Mouse (Mus musculus) monocyte, adult 5-6 weeks (primary cell): ENCODE data around the gene Nat8f1. TPM values are rescaled to one million over a fixed set of nuclear protein-coding genes. Genes with fewer than 3 reads are reported as not detected.
"Not testable (repeated sequence)": the region's sequence is repeated elsewhere in the genome, so short reads cannot be mapped to it uniquely, and the experiment has no call there.

Source experiments
- ATAC-seq: fragments of 153-309, 156-312 bp; replicated peaks from 2 replicates; pipeline ENCODE4 v1.8.0; 2017; ENCODE audit warnings: mild to moderate bottlenecking; ENCODE audit not compliant: low TSS enrichment, insufficient number of reproducible peaks, severe bottlenecking, poor library complexity, low FRiP score
- total RNA-seq: library from RNA; stranded (forward); fragments of 200-1000, 200-491, 200-594 nt; gene quantifications from 3 replicates; pipeline ENCODE4 v1.2.3, GENCODE M21; 2017

Gene Nat8f1
- 2.8 to 8.0 TPM (median 3.5 TPM) in 3 replicates for total RNA-seq

GRCm38 (mm10) chr6:85915539-85916513 is at the start of gene Nat8f1:
Nat8f1 (minus strand) TSS chr6:85915687.
- ATAC-seq: peak; percentile 82

DNA sequence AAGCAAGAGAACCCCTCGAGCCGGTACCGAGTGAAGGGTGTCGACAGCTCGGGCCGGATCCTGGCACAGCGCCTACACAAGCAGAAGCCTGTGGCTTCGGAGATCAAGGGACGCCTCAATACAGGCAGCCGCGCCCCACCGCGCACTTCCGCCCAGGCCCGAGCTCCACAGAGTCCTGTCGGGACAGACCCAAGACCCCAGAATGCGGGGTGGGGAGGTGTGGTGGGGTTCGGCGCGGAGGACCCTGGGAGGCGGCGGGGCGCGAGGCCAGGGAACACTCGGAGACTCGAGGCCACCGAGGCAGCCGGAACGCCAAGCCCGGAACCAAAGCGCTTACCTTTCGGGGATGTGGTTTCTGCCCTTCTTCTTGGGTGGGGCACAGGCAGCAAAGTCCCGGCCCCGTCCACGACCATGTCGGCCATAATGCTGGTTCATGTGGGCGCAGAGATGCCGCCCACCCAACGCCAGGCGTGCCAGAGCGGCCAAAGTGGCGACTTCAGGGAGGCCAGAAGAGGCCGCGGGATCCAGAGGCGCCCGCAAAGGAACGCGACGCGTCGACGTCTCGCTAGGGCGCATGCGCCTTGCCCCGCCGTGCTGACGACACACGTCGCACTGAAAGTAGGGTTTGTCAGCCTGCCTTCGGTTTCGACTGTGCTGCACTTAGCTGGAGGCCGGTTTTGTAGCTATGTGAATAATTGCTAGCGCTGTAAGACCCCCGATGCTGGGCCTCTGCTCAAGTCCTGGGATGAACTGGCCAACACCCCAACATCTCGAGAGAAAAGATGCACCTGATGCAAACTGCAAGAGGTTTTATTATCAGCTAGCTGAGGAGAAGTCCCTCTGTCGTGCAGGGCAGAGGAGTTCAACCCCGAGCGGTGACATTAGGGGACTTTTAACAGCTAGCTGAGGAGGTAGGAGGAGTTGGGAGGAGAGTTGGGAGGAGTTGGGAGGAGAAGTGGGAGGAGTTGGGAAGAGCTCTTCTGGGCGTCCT is 45.9 kb upstream of the Nat8f1 start, which contains the start of gene Dusp11:
TSS of gene Dusp11 (minus strand) at position 567 of the 991 bp plus-strand sequence.
- ATAC-seq: peak; percentile 88

GRCm38 (mm10) chr6:85957581-85957980 is 42.1 kb upstream of the Nat8f1 start:
- no peak for ATAC-seq

DNA sequence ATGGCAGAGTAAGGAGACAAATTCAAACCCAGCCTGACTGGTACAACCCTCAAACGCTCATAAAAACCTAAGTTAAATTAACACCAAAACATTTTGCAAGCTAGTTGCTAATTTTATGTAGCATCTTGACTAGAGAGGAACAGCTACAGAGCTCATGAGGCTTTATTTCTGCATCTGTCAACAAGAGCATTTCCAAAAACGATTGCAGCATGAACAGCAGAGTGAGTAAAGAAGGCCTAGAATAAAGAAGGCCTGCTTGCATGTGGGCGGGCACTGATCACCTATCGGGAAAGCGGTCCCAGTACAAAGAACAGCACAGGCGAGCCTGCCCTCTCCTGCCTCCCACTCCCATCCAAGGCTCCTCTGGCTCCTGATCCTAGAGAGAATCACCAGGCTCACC is 33.1 kb upstream of the Nat8f1 start:
- no peak for ATAC-seq

- no peak for ATAC-seq
Measured at GRCm38 (mm10) chr6:85942469-85942868, 27.0 kb upstream of the Nat8f1 start.

GRCm38 (mm10) chr6:85938701-85939100 is 23.2 kb upstream of the Nat8f1 start:
- ATAC-seq: no peak

- peak; percentile 83 for ATAC-seq
Measured at GRCm38 (mm10) chr6:85936508-85937465, 21.3 kb upstream of the Nat8f1 start.

GRCm38 (mm10) chr6:85935646-85936045 is 20.2 kb upstream of the Nat8f1 start:
- ATAC-seq: no peak

GRCm38 (mm10) chr6:85934047-85934446 is 18.6 kb upstream of the Nat8f1 start:
- ATAC-seq: no peak

GRCm38 (mm10) chr6:85929312-85929711 is 13.8 kb upstream of the Nat8f1 start:
- no peak for ATAC-seq

- ATAC-seq: no peak
Measured at GRCm38 (mm10) chr6:85927476-85928464, 12.3 kb upstream of the Nat8f1 start.

- no peak for ATAC-seq
Measured at GRCm38 (mm10) chr6:85926709-85927108, 11.2 kb upstream of the Nat8f1 start.

DNA sequence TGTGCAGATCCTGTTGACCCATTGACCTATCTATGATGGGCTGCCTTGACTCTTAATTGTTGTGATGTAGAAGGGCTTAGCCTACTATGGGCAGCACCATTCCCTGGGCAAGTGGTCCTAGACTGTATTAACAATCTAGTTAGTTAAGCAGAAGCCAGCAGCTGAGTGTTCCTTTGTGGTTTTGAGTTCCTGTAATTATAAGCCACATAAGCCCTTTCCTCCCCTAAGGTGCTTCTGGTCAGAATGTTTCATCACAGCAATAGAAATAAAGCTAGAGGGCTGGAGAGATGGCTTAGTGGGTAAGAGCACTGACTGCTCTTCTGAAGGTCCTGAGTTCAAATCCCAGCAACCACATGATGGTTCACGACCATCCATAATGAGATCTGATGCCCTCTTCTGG is 8.2 kb upstream of the Nat8f1 start:
- ATAC-seq: no peak

GRCm38 (mm10) chr6:85919401-85919800 is 3.9 kb upstream of the Nat8f1 start:
- ATAC-seq: no peak

GRCm38 (mm10) chr6:85918341-85918740 is 2.9 kb upstream of the Nat8f1 start:
- ATAC-seq: not testable (repeated sequence)

DNA sequence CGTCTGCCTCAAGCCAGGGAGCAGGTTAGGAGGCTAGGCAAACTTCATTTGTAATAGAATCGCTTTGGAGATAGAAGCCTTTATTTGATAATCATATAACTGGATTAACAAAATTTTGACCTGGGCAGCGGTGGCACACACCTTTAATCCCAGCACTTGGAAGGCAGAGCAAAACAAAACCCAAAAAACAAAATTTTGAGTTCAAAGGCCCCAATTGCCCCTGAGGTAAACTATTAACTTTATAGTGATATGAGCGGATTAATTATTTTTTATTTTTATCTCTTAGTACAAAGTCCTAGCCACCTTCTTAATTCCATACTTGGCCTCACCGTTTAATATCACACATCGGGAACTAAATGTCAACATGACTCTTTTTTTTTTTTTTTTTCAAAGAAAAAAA is 1.1 kb upstream of the Nat8f1 start:
- ATAC-seq: no peak

DNA sequence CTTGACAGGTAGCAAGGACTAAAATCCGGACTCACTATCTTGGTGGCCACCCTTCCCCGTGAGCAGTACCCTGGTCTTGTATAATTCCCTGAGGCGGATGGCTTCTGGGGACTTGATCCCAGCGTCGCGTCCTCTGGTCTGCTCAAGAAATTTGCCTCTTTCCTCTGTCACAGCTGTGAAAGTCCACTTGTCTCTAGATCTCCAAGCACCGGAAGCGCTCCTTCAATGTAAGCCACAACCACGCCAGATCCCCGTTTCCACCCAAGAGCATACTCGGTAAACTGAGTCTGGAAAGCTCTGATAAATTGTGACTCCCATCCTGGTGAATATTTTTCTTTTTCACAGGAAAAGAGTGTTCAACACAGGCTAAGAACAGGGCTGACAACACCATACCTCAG is 347 bp downstream of the Nat8f1 start:
- no peak for ATAC-seq
